Mouse (Mus musculus) ovary, adult 10 weeks (tissue): ENCODE data around the gene Gm6164. TPM values are rescaled to one million over a fixed set of nuclear protein-coding genes. Genes with fewer than 3 reads are reported as not detected.

Source experiments
- polyA plus RNA-seq: library from polyadenylated mRNA; stranded (reverse); fragments of 350-450 nt; fragmentation: Illumina TruSeq; extraction: RNeasy Lipid Tissue Mini Kit (QIAGEN cat#74804); gene quantifications from one replicate; pipeline ENCODE4 v1.2.3, GENCODE M21; 2014

The Gm6164 gene
- polyA plus RNA-seq, result not detected

DNA sequence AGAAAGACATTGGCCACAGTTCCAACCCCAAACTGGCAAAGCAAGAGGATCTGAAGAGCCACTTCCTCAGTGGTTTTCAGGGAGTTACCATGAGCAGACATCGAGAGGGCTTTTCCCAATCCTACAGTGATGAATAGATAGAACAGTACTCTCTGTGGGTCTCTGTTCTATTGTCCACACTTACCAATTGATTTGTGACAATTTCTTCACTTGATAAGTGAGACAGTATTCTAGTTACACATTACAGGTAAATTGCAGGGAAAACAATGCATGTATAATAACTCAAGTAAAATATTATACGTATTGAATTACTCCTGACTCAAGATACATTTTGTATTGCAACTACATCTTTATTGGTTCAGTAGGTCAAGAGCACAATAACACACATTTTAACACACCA is at the start of gene Gm6164:
Gene Gm6164, minus strand, starts transcription at position 101 of the 400 bp plus-strand sequence.

GRCm38 (mm10) chr7:20233728-20234127 is 28.3 kb upstream of the Gm6164 start, which contains the start of gene Gm4498:
Gm4498 (minus strand) TSS chr7:20233828.

GRCm38 (mm10) chr7:20193410-20193809 is 12.0 kb downstream of the Gm6164 start, which contains the start of gene Vmn1r95:
Vmn1r95 (plus strand) TSS chr7:20193710.

DNA sequence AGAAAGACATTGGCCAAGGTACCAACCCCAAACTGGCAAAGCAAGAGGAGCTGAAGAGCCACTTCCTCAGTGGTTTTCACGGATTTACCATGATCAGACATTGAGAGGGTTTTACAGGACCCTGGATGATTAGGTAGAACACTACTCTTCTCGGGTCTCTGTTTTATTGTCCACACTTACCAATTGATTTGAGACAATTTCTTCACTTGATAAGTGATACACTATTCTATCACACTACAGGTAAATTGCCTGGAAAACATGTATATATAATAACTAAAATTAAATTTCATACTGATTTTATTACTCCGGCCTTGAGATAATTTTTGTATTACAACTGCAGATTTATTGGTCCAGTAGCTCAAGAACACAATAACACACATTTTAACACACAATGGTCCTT is 37.1 kb downstream of the Gm6164 start, which contains the start of gene Vmn1r94:
Gene Vmn1r94, minus strand, starts transcription at position 101 of the 400 bp plus-strand sequence.

Other genes starting within 250 kb of the Gm6164 start
- gene Ceacam20, start 240.2 kb downstream of the Gm6164 start, polyA plus RNA-seq, result 1.00 TPM
- gene Nlrp9b, start 214.1 kb downstream of the Gm6164 start, polyA plus RNA-seq, result 83.2 TPM
- not detected for gene Vmn1r91, start 105.9 kb downstream of the Gm6164 start, polyA plus RNA-seq
- gene Gm16442, start 83.0 kb downstream of the Gm6164 start, polyA plus RNA-seq, result not detected
- gene Vmn1r93, start 66.5 kb downstream of the Gm6164 start, polyA plus RNA-seq, result not detected
- gene Vmn1r94, start 37.2 kb downstream of the Gm6164 start, polyA plus RNA-seq, result not detected
- not detected for gene Vmn1r95, start 11.9 kb downstream of the Gm6164 start, polyA plus RNA-seq
- not detected for gene Gm4498, start 28.2 kb upstream of the Gm6164 start, polyA plus RNA-seq
- not detected for gene Gm5890, start 57.2 kb upstream of the Gm6164 start, polyA plus RNA-seq
- gene Gm4133, start 128.5 kb upstream of the Gm6164 start, polyA plus RNA-seq, result not detected
- not detected for gene Gm5728, start 169.8 kb upstream of the Gm6164 start, polyA plus RNA-seq
- gene Vmn1r100, start 212.3 kb upstream of the Gm6164 start, polyA plus RNA-seq, result not detected
- gene Vmn1r101, start 237.0 kb upstream of the Gm6164 start, polyA plus RNA-seq, result not detected